Mouse (Mus musculus) CH12.LX (cell line): ENCODE measurements around the gene Anapc16.

ENCODE experiments used
- CTCF ChIP-seq, 2 experiments: IDR thresholded peaks in 1 of 2; conservative IDR thresholded peaks in 1 of 2; 2 replicates each; pipeline ENCODE4 v1.5.1; 2011 to 2012; ENCODE audit warnings: low read depth in 2 of 2, low read length in 2 of 2, improper control_type of control experiment in 1 of 2, inconsistent platforms in 1 of 2, mild to moderate bottlenecking in 1 of 2, moderate library complexity in 1 of 2
- ELF1 ChIP-seq: IDR thresholded peaks from 2 replicates; pipeline ENCODE4 v1.6.1; 2014; ENCODE audit warnings: low read depth, mild to moderate bottlenecking, inconsistent platforms, low read length, improper control_type of control experiment
- EP300 ChIP-seq: IDR thresholded peaks from 2 replicates; pipeline ENCODE4 v1.6.1; 2011; ENCODE audit warnings: low read length, improper control_type of control experiment
- MAX ChIP-seq: IDR thresholded peaks from 2 replicates; pipeline ENCODE4 v1.6.1; 2011; ENCODE audit warnings: low read length, improper control_type of control experiment
- POLR2A ChIP-seq: IDR thresholded peaks from 2 replicates; pipeline ENCODE4 v1.6.1; 2011; ENCODE audit warnings: low read depth, mild to moderate bottlenecking, improper control_type of control experiment, low read length
- TCF12 ChIP-seq: IDR thresholded peaks from 2 replicates; pipeline ENCODE4 v1.6.1; 2014; ENCODE audit warnings: low read depth, mild to moderate bottlenecking, inconsistent platforms, low read length, improper control_type of control experiment
- ZC3H11A ChIP-seq: IDR thresholded peaks from 2 replicates; pipeline ENCODE4 v1.6.1; 2012; ENCODE audit warnings: low read depth, mild to moderate bottlenecking, inconsistent platforms, low read length, improper control_type of control experiment
- ZMIZ1 ChIP-seq: IDR thresholded peaks from 2 replicates; pipeline ENCODE4 v1.6.1; 2012; ENCODE audit warnings: low read depth, mild to moderate bottlenecking, inconsistent platforms, low read length, improper control_type of control experiment

DNA sequence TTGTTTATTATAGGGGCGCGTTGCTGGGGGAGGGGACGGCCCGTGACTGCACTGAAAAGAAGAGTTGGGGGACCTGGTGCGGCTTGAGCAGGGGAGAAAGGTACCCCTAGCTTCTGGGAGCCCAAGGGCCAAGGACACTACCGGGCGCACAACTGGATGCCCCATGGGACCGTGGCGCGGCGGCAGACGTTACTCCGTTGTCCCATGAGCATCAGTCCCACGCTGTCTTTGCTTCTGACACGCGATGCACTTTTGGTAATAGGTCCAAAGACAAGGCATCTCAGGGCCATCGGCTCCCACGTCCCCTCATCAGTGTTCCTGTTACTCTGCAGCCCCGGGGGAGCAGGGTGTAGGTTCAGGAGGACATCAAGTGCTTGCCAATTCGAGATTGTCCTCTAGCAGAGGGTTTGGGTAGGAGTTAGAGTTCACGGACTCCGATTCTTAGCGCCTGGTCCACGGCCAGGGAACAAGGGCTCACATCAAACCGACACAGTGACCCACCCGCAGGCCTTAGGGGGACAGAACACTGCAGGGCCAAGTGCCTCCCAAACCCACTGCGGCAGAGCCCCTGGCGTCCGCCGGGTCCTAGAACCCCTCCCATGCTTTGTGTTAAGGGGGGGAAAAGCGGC is 50.7 kb downstream of the Anapc16 start:
- TF ChIP-seq CTCF (conservative IDR thresholded peaks at IDR 0.05 in 1 of 2, IDR thresholded peaks at IDR 0.05 in 1 of 2; ENCODE audit: low read depth in 2 of 2, low read length in 2 of 2) (0 out of 4 replicates have a peak, but pooled peaks of 1 of the 2 experiments have one; percentile 2), ZMIZ1 (peak; percentile 49; the same call in 1 of the 2 replicates), POLR2A (0 out of 2 replicates have a peak, but pooled peaks have one; percentile 10), ELF1 (0 out of 2 replicates have a peak, but pooled peaks have one; percentile 30), EP300 (0 out of 2 replicates have a peak, but pooled peaks have one; percentile 28), ZC3H11A (no peak), MAX (peak; percentile 43; the same call in 1 of the 2 replicates), TCF12 (no peak; the same call in 1 of the 2 replicates)
